Mouse (Mus musculus) gastrocnemius, adult 8-10 months (tissue): Measurements from ENCODE around the gene Olfr55. TPM values are rescaled to one million over a fixed set of nuclear protein-coding genes. Genes with fewer than 3 reads are reported as not detected.
"Not testable (repeated sequence)": the region's sequence is repeated elsewhere in the genome, so short reads cannot be mapped to it uniquely, and the experiment has no call there.

Experiments used
- DNase-seq, 2 experiments: peaks; one replicate each; pipeline ENCODE4 v3.0.0; 2022; ENCODE audit warnings: low spot score in 2 of 2
- total RNA-seq, 4 experiments: library from RNA; stranded (reverse); gene quantifications; 2 replicates each; pipeline ENCODE4 v1.2.4; 2022

Olfr55 gene
- total RNA-seq: not detected

- DNase-seq: not testable (repeated sequence)
Observed at GRCm38 (mm10) chr17:33168147-33168546, at the start of gene Olfr55. Gene Olfr55, plus strand, starts transcription at chr17:33168447.

- no peak for DNase-seq
Observed at GRCm38 (mm10) chr17:33124546-33124945, 43.7 kb upstream of the Olfr55 start.

- DNase-seq: no peak
Observed at GRCm38 (mm10) chr17:33126257-33126656, 42.0 kb upstream of the Olfr55 start.

GRCm38 (mm10) chr17:33139261-33139820 lies 28.9 kb upstream of the Olfr55 start, which contains the start of gene Morc2b:
Gene Morc2b, minus strand, starts transcription at chr17:33139683.
- no peak for DNase-seq

GRCm38 (mm10) chr17:33191002-33191401 lies 22.8 kb downstream of the Olfr55 start, which contains the start of gene Olfr239:
Gene Olfr239, plus strand, starts transcription at chr17:33191302.
- not testable (repeated sequence) for DNase-seq

- no peak for DNase-seq
Observed at GRCm38 (mm10) chr17:33221590-33221989, 53.3 kb downstream of the Olfr55 start, which contains the start of gene Olfr1564. Gene Olfr1564, minus strand, starts transcription at chr17:33221690.

Other genes with a start within 250 kb of the Olfr55 start
- 1 to 10 TPM; 6.3 to 9.3 (median 7.2) TPM for gene Cyp4f13, start 221.0 kb upstream of the Olfr55 start, total RNA-seq
- gene Zfp472, start 202.6 kb upstream of the Olfr55 start, total RNA-seq: 1 to 10 TPM; 1.1 to 1.7 (median 1.4) TPM
- 1 to 10 TPM; 3.7 to 4.0 (median 3.9) TPM for gene Zfp952, start 175.3 kb upstream of the Olfr55 start, total RNA-seq
- gene Zfp763, start 135.0 kb upstream of the Olfr55 start, total RNA-seq: 1 to 10 TPM; 1.8 to 4.8 (median 4.4) TPM
- gene 4921501E09Rik, start 100.4 kb upstream of the Olfr55 start, total RNA-seq: not detected
- gene Zfp563, start 79.1 kb upstream of the Olfr55 start, total RNA-seq: 1 to 10 TPM; 3.9 to 5.1 (median 4.5) TPM
- gene Morc2b, start 28.8 kb upstream of the Olfr55 start, total RNA-seq: under 1 TPM; 0.17 to 0.62 (median 0.27) TPM
- not detected for gene Olfr239, start 22.9 kb downstream of the Olfr55 start, total RNA-seq
- under 1 TPM; 0.27 to 0.46 (median 0.38) TPM for gene Olfr1564, start 53.2 kb downstream of the Olfr55 start, total RNA-seq
- 1 to 10 TPM; 4.1 to 5.8 (median 5.4) TPM for gene Zfp955a, start 86.7 kb downstream of the Olfr55 start, total RNA-seq
- gene Olfr63, start 96.2 kb downstream of the Olfr55 start, total RNA-seq: not detected
- gene Zfp955b, start 121.1 kb downstream of the Olfr55 start, total RNA-seq: 10 to 100 TPM in 2 of 4 experiments, 1 to 10 TPM in 2; 8.8 to 12.0 (median 10.2) TPM
- gene Zfp81, start 190.4 kb downstream of the Olfr55 start, total RNA-seq: 1 to 10 TPM; 2.6 to 4.8 (median 3.1) TPM
- gene Zfp101, start 226.2 kb downstream of the Olfr55 start, total RNA-seq: 1 to 10 TPM; 3.1 to 3.6 (median 3.4) TPM